Comparison of ENCODE assay signal across 32 mouse cellular contexts in the genomic region with DNA sequence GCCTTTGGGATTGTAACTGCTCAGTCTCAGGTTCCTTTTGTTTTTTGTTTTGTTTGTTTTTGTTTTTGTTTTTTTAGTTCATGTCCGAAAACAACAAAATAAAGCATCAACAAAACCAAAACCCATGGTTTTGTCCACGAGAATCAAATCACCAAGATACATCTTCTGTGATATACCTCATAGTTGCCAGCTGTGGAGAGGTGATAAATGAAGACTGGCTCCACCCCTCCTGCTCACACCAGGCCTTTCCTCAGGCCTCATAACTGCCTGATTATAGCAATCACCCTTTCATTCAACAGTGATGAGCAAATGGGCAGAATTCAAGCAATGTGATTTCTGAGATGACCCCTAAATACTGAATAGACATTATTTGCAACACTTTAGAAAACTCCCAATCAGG. TPM values are rescaled to one million over a fixed set of nuclear protein-coding genes. Genes with fewer than 3 reads are reported as not detected.
DNase-seq lines count a peak whose midpoint lies in the region; ATAC-seq and TF ChIP-seq lines count a peak whose summit lies in the region.
"Had no signal": no experiment of that assay in that cellular context is flagged by ENCODE, and none has a peak within 500 bp of the region (broad histone marks: within the 10 kb centered on the region; RNA-seq: fewer than 3 reads in every experiment).

No protein-coding gene starts in this region.

- no peaks in the 10 kb centered on the region for H3K27me3 ChIP-seq in MEL (ENCODE audit: control insufficient read depth in 1 of 2, insufficient read depth in 2 of 2, low read length in 2 of 2)
- H3K27me3 ChIP-seq in liver, embryonic 15.5 days: no peaks in the 10 kb centered on the region
- H3K27me3 ChIP-seq: CH12.LX; embryonic facial prominence, embryonic 15.5 days; hindbrain, embryonic 15.5 days; kidney, embryonic 15.5 days; limb, embryonic 15.5 days; lung, embryonic 15.5 days; megakaryocyte, embryonic 14.5 days; midbrain, embryonic 13.5 days had no signal

- H3K4me2 ChIP-seq in liver, embryonic 15.5 days: peak overlapping the region; percentile 0; the same call in 1 of the 2 replicates
- H3K4me2 ChIP-seq: embryonic facial prominence, embryonic 15.5 days; hindbrain, embryonic 15.5 days; kidney, embryonic 15.5 days; limb, embryonic 15.5 days; lung, embryonic 15.5 days; midbrain, embryonic 13.5 days had no signal

- no peak for TF ChIP-seq CTCF in MEL (IDR thresholded peaks at IDR 0.05 in 2 of 3, conservative IDR thresholded peaks at IDR 0.05 in 1 of 3; ENCODE audit: control insufficient read depth in 1 of 3, insufficient read depth in 1 of 3, low read depth in 2 of 3, low read length in 3 of 3, poor library complexity in 1 of 3, severe bottlenecking in 1 of 3)
- no peak for TF ChIP-seq CTCF in left cerebral cortex, adult 2 months (IDR thresholded peaks at IDR 0.05)

- TF ChIP-seq EP300 in MEL (IDR thresholded peaks at IDR 0.05; ENCODE audit: low read depth in 1 of 2, low read length in 2 of 2): peak in 1 of 2 experiments; percentile 32; a peak in 1 of 4 replicates

- no peaks in the 10 kb centered on the region for H3K79me2 ChIP-seq in MEL (ENCODE audit: control insufficient read depth, insufficient read depth, low read length, poor library complexity)

- intact Hi-C loops in left cerebral cortex, adult 2 months (cut with DNase I): no loop called here

- TF ChIP-seq POLR2A in MEL (IDR thresholded peaks at IDR 0.05; ENCODE audit: control insufficient read depth in 1 of 2, insufficient read depth in 1 of 2, low read depth in 1 of 2, low read length in 2 of 2, poor library complexity in 1 of 2): no peak

- DNase-seq in MEL (ENCODE audit: low read depth, low spot score) (peak; percentile 14), liver (peak; percentile 70)
- peak; percentile 63 for DNase-seq in c-Kit-negative CD71-positive TER-119-positive erythroid progenitor cells, embryonic 14.5 days (ENCODE audit: low read depth, low spot score)
- no peak for DNase-seq in ovary, postnatal 36 days (ENCODE audit: low spot score)
- DNase-seq in spleen, postnatal 14 days (ENCODE audit: low spot score in 2 of 2): no peak
- no peak for DNase-seq in adrenal gland, postnatal 10 days
- DNase-seq in left cerebral cortex, adult 2 months (ENCODE audit: extremely low spot score in 1 of 2, low spot score in 2 of 2): no peak
- DNase-seq: adrenal gland, adult 8-10 months; cerebellum, adult 2 months; cerebellum, postnatal 14 days; gastrocnemius, postnatal 25 days; heart, adult 2 months; heart, postnatal 14 days; kidney, adult 11 months; kidney, postnatal 25 days; right cerebral cortex, postnatal 25 days; thymus, adult 2 months had no signal

- H3K27ac ChIP-seq in MEL (ENCODE audit: control insufficient read depth, low read depth, low read length): no peak overlapping the region
- H3K27ac ChIP-seq in liver, embryonic 15.5 days (replicated peaks): peak overlapping the region; percentile 60
- no peak overlapping the region for H3K27ac ChIP-seq in left cerebral cortex, adult 2 months
- H3K27ac ChIP-seq: embryonic facial prominence, embryonic 10.5 days; embryonic facial prominence, embryonic 15.5 days; heart, adult 2 months; hindbrain, embryonic 10.5 days; hindbrain, embryonic 15.5 days; kidney, embryonic 15.5 days; limb, embryonic 10.5 days; limb, embryonic 15.5 days; lung, embryonic 15.5 days; midbrain, embryonic 13.5 days had no signal

- H3K4me1 ChIP-seq in MEL (ENCODE audit: control insufficient read depth in 1 of 2, insufficient read depth in 2 of 2, low read length in 2 of 2): peaks cover 5 to 7% of the 10 kb centered on the region in 2 experiments; a peak in 3 of 4 replicates
- peaks cover 20% of the 10 kb centered on the region for H3K4me1 ChIP-seq in liver, embryonic 15.5 days (replicated peaks)
- H3K4me1 ChIP-seq: embryonic facial prominence, embryonic 10.5 days; embryonic facial prominence, embryonic 15.5 days; hindbrain, embryonic 10.5 days; hindbrain, embryonic 15.5 days; kidney, embryonic 15.5 days; limb, embryonic 10.5 days; limb, embryonic 15.5 days; lung, embryonic 15.5 days; midbrain, embryonic 13.5 days had no signal

- no peaks in the 10 kb centered on the region for H3K9me3 ChIP-seq in MEL (replicated peaks; ENCODE audit: insufficient read depth, low read length)
- H3K9me3 ChIP-seq in liver, embryonic 15.5 days (replicated peaks): no peaks in the 10 kb centered on the region
- H3K9me3 ChIP-seq: embryonic facial prominence, embryonic 10.5 days; embryonic facial prominence, embryonic 15.5 days; kidney, embryonic 15.5 days; limb, embryonic 10.5 days; limb, embryonic 15.5 days; lung, embryonic 15.5 days; megakaryocyte, embryonic 14.5 days had no signal

- H3K4me3 ChIP-seq in MEL (ENCODE audit: control insufficient read depth in 1 of 2, insufficient read depth in 1 of 2, low read depth in 2 of 2, low read length in 2 of 2): no peak overlapping the region
- no peak overlapping the region for H3K4me3 ChIP-seq in liver, embryonic 15.5 days (replicated peaks)
- no peak overlapping the region for H3K4me3 ChIP-seq in left cerebral cortex, adult 2 months
- H3K4me3 ChIP-seq: embryonic facial prominence, embryonic 10.5 days; embryonic facial prominence, embryonic 15.5 days; heart, adult 2 months; hindbrain, embryonic 10.5 days; hindbrain, embryonic 15.5 days; kidney, embryonic 15.5 days; limb, embryonic 10.5 days; limb, embryonic 15.5 days; lung, embryonic 15.5 days; megakaryocyte, embryonic 14.5 days; midbrain, embryonic 13.5 days had no signal

- H3K9ac ChIP-seq in MEL (ENCODE audit: control insufficient read depth, low read depth, low read length, poor library complexity, severe bottlenecking): no peak overlapping the region
- H3K9ac ChIP-seq in liver, embryonic 15.5 days: no peak overlapping the region
- H3K9ac ChIP-seq: embryonic facial prominence, embryonic 15.5 days; hindbrain, embryonic 15.5 days; kidney, embryonic 15.5 days; limb, embryonic 15.5 days; lung, embryonic 15.5 days; midbrain, embryonic 13.5 days had no signal

- ATAC-seq in liver, embryonic 15.5 days (ENCODE audit: insufficient read depth): peak; percentile 97
- ATAC-seq: forebrain, embryonic 14.5 days; inflammation-experienced regulatory T-cells, adult 6 months; midbrain, embryonic 13.5 days had no signal

- no peak for TF ChIP-seq RAD21 in MEL (IDR thresholded peaks at IDR 0.05; ENCODE audit: low read depth, low read length)

- peaks cover 6% of the 10 kb centered on the region in 2 experiments for H3K36me3 ChIP-seq in MEL (ENCODE audit: control insufficient read depth in 1 of 2, insufficient read depth in 2 of 2, low read length in 2 of 2)
- peaks cover 28% of the 10 kb centered on the region for H3K36me3 ChIP-seq in liver, embryonic 15.5 days (replicated peaks)

- 28% methylated on average over 2 of the region's 2 CpGs for WGBS in liver, embryonic 15.5 days (ENCODE audit: insufficient replicate concordance)

TF ChIP-seq in MEL, 35 proteins besides CTCF, POLR2A, EP300 and RAD21:
- no peak for TF ChIP-seq MAFK (IDR thresholded peaks at IDR 0.05; ENCODE audit: borderline replicate concordance, low read depth, low read length)
- TF ChIP-seq TCF12 (IDR thresholded peaks at IDR 0.05; ENCODE audit: low read depth, low read length): peak; percentile 29; the same call in 1 of the 2 replicates
- TF ChIP-seq UBTF (IDR thresholded peaks at IDR 0.05; ENCODE audit: borderline replicate concordance, insufficient read depth, low read depth, low read length): no peak
- no peak for TF ChIP-seq ZC3H11A (IDR thresholded peaks at IDR 0.05; ENCODE audit: low read depth, low read length)
- peak; percentile 54; the same call in 1 of the 2 replicates for TF ChIP-seq GATA1 (IDR thresholded peaks at IDR 0.05; ENCODE audit: low read depth, low read length)

RNA-seq across cellular contexts. Expression of gene Myo3b, which starts 14.5 kb away (rescaled TPM):
- not detected in 2 replicates for total RNA-seq in MEL (2012; rRNA removed)
- not detected for polyA plus RNA-seq in MEL (2012; ENCODE audit: insufficient read depth in 1 of 2, insufficient read length in 2 of 2, low read depth in 1 of 2, low replicate concordance in 2 of 2, missing spikeins in 1 of 2)
- not detected in 2 replicates for polyA plus RNA-seq in liver, embryonic 15.5 days (2015; fragmentation: Nextera tagmentation; extraction: Ambion mirVana)
- not detected for total RNA-seq in adrenal gland, postnatal 10 days (2021)
- under 1 TPM; 0.61 to 0.72 TPM for total RNA-seq in left cerebral cortex, adult 2 months (2021)
- total RNA-seq: gastrocnemius, adult 18-20 months; gastrocnemius, postnatal 25 days had no signal
- polyA plus RNA-seq: embryonic facial prominence, embryonic 15.5 days; heart, adult 2 months; hindbrain, embryonic 10.5 days; limb, embryonic 10.5 days; limb, embryonic 15.5 days had no signal

Comparison
In these comparisons a context has a peak if more than half of its experiments do, and no peak if none do; other contexts are left out.
1. DNase-seq: peak in MEL (single experiment), c-Kit-negative CD71-positive TER-119-positive erythroid progenitor cells, embryonic 14.5 days (single experiment) and liver (single experiment); none in ovary, postnatal 36 days (single experiment), spleen, postnatal 14 days (0 of 2), adrenal gland, postnatal 10 days (single experiment) and left cerebral cortex, adult 2 months (0 of 2).